Mouse (Mus musculus): Measurements from ENCODE around the gene Cpa4.

Gene Cpa4

DNA sequence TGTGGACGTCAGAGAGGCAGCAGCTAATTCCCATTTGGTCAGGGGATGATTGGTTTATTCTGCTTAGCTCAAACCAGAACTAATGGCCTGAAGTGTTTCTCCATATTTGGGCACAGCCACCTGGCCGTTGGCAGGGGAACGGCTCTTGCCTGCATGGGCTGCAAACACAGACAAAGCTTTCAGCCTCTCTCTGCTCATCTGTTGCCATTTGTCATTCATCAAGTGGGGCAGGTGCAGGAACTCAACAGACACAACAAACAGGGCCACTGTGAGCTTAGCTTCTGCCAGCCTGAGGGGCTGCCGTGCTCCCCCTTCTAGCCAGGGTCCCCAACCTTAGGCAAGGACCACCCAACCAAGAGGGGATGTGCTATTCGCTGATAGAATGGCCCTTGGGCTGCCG is 60.0 kb downstream of the Cpa4 start:
- in situ Hi-C loops (cut with MseI, MboI) = no loop called here

DNA sequence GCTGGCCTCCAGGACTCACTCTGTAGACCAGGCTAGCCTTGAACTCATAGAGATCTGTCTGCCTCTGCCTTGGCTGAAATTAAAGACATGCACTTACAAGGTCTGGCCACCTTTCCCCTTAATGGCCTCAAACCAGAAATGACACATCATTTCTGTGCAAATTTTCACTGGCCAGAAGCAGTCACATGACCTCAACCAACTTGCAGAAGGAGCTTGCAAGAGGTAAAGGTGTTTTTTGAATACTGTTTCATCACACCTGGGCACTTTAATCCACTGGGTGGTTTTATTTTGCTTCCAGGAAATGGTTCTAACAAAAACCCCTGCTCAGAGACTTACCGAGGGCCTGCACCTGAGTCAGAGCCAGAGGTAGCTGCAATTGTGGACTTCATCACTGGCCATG is 61.8 kb downstream of the Cpa4 start:
- in situ Hi-C loops (cut with MseI, MboI) = no loop called here

DNA sequence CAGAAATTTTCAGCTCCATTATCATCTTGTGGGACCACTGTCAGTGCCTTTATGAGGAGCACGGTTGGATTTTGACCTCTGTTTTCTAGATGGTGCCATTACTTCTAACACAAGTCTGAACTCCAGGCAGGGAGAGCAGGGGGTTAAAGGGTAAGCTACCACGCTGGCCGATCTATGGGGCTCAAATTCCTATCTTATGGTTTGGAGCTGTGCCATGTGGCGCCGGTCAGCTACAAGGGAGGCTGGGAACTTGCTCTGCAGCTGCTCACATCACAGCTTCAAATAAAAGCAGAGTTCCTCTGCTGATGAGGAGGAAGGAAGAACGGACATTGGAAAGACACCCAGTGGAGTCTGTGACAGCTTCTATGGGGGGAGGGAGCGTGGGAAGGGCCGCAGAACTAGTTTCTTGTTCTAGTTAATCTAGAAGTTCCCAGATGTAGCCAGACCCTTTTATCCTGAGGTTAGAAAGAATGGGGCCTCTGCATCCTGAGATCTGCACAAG is 67.2 kb downstream of the Cpa4 start:
- in situ Hi-C loops (cut with MseI, MboI) = no loop called here

DNA sequence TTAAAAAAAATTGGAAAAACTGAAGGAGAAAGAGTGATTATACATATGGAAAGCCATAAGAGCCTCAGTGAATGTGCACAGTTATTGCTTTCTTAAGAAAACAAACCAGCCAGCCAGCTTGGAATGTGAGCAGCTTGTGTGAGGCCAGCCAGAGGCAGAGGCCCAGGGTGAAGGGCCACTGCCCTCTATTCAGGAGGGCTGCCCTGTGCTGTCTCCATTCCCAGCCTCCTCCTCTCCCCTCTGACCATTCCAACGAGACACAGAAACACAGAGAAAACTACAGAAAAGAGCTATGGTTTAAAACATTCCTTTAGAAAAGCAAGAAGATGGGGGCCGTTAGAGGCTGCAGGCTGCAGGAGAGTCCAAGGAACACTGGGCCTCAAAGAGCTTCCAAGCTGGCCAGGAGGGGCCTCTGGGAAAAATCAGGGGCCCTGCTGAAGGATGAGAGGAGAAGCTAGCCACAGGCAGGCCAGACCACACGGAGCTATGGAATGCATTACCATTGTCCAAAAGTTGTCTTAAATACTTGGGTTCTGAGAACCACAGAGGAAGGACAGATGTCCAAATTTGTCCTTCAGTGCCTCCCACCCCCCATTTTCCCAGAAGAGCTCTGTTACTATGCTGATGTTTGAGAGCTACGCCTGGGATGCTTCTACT is 68.1 kb downstream of the Cpa4 start:
- in situ Hi-C loops (cut with MseI, MboI) = no loop called here

DNA sequence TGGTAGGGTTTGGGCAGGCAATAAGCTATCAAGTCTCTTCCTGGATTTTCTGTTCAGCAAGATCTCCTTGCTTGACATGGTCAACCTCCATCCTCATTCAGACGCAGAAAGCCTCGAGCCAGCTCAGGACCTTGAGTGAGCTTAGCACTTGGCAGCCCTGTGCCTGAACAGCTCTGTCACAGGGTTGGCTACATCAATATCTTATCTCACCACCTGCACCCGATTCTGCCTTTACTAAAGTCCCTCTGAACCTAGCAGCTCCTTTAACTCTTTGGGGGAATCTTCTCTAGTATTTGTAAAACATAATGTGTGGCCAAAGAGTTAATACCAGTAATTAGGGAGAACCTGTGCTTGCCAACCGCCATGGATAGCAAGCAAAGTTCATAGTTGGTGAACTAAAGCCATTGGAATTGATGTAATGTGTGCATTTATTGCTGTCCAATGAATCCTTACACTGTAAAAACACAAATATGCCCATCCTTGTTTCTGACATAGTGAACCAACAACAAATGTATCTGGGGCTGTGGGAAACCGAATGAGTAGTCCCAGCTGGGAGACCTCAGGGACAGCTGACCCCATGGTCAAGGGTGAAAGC is 70.6 kb downstream of the Cpa4 start, which contains the start of gene Cpa1:
Cpa1 (plus strand) TSS at position 545 of the 595 bp plus-strand sequence.
- in situ Hi-C loops (cut with MseI, MboI) = no loop called here
